Mouse (Mus musculus) left cerebral cortex, postnatal 25 days (tissue): ENCODE measurements around the gene 4930402F06Rik. TPM values are rescaled to one million over a fixed set of nuclear protein-coding genes. Genes with fewer than 3 reads are reported as not detected.

Source experiments
- DNase-seq, 2 experiments: peaks; one replicate each; pipeline ENCODE4 v3.0.0; 2022; ENCODE audit warnings: low spot score in 2 of 2, mixed read lengths in 1 of 2
- intact Hi-C: fragments of 180-260 bp; cut with DNase I; formaldehyde crosslinking; loops from one replicate; pipeline ENCODE4 v1.15.1; 2025
- total RNA-seq, 2 experiments: library from RNA; stranded (reverse); gene quantifications; 2 replicates each; pipeline ENCODE4 v1.2.3; 2021

4930402F06Rik gene
- not detected for total RNA-seq

- intact Hi-C loops = loop anchor here (1.0 to 10.0 kb wide), 3 partner anchors 99 to 182 kb away; no protein-coding TSS in a partner anchor
Observed at GRCm38 (mm10) chr2:35397096-35397495, at the start of gene 4930402F06Rik. Gene 4930402F06Rik, minus strand, starts transcription at chr2:35397175.

GRCm38 (mm10) chr2:35446300-35446699 is 49.3 kb upstream of the 4930402F06Rik start:
- DNase-seq = no peak
- intact Hi-C loops = no loop called here

More at GRCm38 (mm10) chr2:35397096-35397495, at the start of gene 4930402F06Rik:
- peak; percentile 35 to 72 for DNase-seq

GRCm38 (mm10) chr2:35445610-35446009 is 48.6 kb upstream of the 4930402F06Rik start:
- intact Hi-C loops = no loop called here
- DNase-seq = no peak

- intact Hi-C loops = no loop called here
Observed at GRCm38 (mm10) chr2:35444764-35445262, 47.8 kb upstream of the 4930402F06Rik start.

GRCm38 (mm10) chr2:35443981-35444763 is 47.2 kb upstream of the 4930402F06Rik start:
- intact Hi-C loops = no loop called here
- no peak for DNase-seq

More at GRCm38 (mm10) chr2:35444764-35445262, 47.8 kb upstream of the 4930402F06Rik start:
- no peak for DNase-seq

- intact Hi-C loops = no loop called here
Observed at GRCm38 (mm10) chr2:35443325-35443724, 46.4 kb upstream of the 4930402F06Rik start.

GRCm38 (mm10) chr2:35442079-35442478 is 45.1 kb upstream of the 4930402F06Rik start:
- no peak for DNase-seq
- intact Hi-C loops = no loop called here

More at GRCm38 (mm10) chr2:35443325-35443724, 46.4 kb upstream of the 4930402F06Rik start:
- DNase-seq = no peak

- DNase-seq = no peak
- intact Hi-C loops = no loop called here
Observed at GRCm38 (mm10) chr2:35441419-35441818, 44.4 kb upstream of the 4930402F06Rik start.

- DNase-seq = no peak
- intact Hi-C loops = no loop called here
Observed at GRCm38 (mm10) chr2:35440480-35440879, 43.5 kb upstream of the 4930402F06Rik start.

GRCm38 (mm10) chr2:35437796-35438195 is 40.8 kb upstream of the 4930402F06Rik start:
- intact Hi-C loops = no loop called here
- no peak for DNase-seq

GRCm38 (mm10) chr2:35434576-35435123 is 37.7 kb upstream of the 4930402F06Rik start:
- intact Hi-C loops = no loop called here

GRCm38 (mm10) chr2:35433428-35433827 is 36.5 kb upstream of the 4930402F06Rik start:
- no peak for DNase-seq
- intact Hi-C loops = no loop called here

More at GRCm38 (mm10) chr2:35434576-35435123, 37.7 kb upstream of the 4930402F06Rik start:
- no peak for DNase-seq

GRCm38 (mm10) chr2:35432472-35432871 is 35.5 kb upstream of the 4930402F06Rik start:
- DNase-seq = no peak
- intact Hi-C loops = no loop called here

GRCm38 (mm10) chr2:35432011-35432410 is 35.0 kb upstream of the 4930402F06Rik start:
- DNase-seq = no peak
- intact Hi-C loops = no loop called here

GRCm38 (mm10) chr2:35430806-35431205 is 33.8 kb upstream of the 4930402F06Rik start:
- intact Hi-C loops = no loop called here
- no peak for DNase-seq

- intact Hi-C loops = no loop called here
- DNase-seq = no peak
Observed at GRCm38 (mm10) chr2:35428615-35429300, 31.8 kb upstream of the 4930402F06Rik start.

GRCm38 (mm10) chr2:35427559-35427958 is 30.6 kb upstream of the 4930402F06Rik start:
- intact Hi-C loops = no loop called here

GRCm38 (mm10) chr2:35423711-35424339 is 26.9 kb upstream of the 4930402F06Rik start:
- intact Hi-C loops = no loop called here
- DNase-seq = no peak

More at GRCm38 (mm10) chr2:35427559-35427958, 30.6 kb upstream of the 4930402F06Rik start:
- DNase-seq = no peak

- intact Hi-C loops = no loop called here
- DNase-seq = no peak
Observed at GRCm38 (mm10) chr2:35422384-35422783, 25.4 kb upstream of the 4930402F06Rik start.

GRCm38 (mm10) chr2:35420681-35421080 is 23.7 kb upstream of the 4930402F06Rik start:
- DNase-seq = no peak
- intact Hi-C loops = no loop called here
